Mouse (Mus musculus) MEL (cell line): Measurements from ENCODE around the gene Sardh. TPM values are rescaled to one million over a fixed set of nuclear protein-coding genes. Genes with fewer than 3 reads are reported as not detected.

Experiments used
- DNase-seq: peaks from one replicate; pipeline ENCODE4 v3.0.0; 2011; ENCODE audit warnings: low read depth, low spot score
- H3K27ac ChIP-seq: 2 replicates; pipeline ENCODE4 v1.5.1; 2012; ENCODE audit warnings: low read depth, mild to moderate bottlenecking, control low read depth, low read length, moderate library complexity; ENCODE audit not compliant: control insufficient read depth
- H3K27me3 ChIP-seq, 2 experiments: fragments of 150-350 bp in 1 of 2; sonication (generic) in 1 of 2; 2 replicates each; pipeline ENCODE4 v1.6.1; 2012; ENCODE audit warnings: low read length in 2 of 2, mild to moderate bottlenecking in 2 of 2, improper control_type of control experiment in 1 of 2, moderate library complexity in 1 of 2; ENCODE audit not compliant: insufficient read depth in 2 of 2, control insufficient read depth in 1 of 2
- H3K36me3 ChIP-seq, 2 experiments: 2 replicates each; pipeline ENCODE4 v1.6.1; 2012 to 2014; ENCODE audit warnings: low read length in 2 of 2, improper control_type of control experiment in 1 of 2, inconsistent platforms in 1 of 2, mild to moderate bottlenecking in 1 of 2; ENCODE audit not compliant: insufficient read depth in 2 of 2, control insufficient read depth in 1 of 2
- H3K4me1 ChIP-seq, 2 experiments: fragments of 150-350 bp in 1 of 2; sonication (generic) in 1 of 2; 2 replicates each; pipeline ENCODE4 v1.6.1; 2012; ENCODE audit warnings: low read length in 2 of 2, improper control_type of control experiment in 1 of 2, mild to moderate bottlenecking in 1 of 2; ENCODE audit not compliant: insufficient read depth in 2 of 2, control insufficient read depth in 1 of 2
- H3K4me3 ChIP-seq, 2 experiments: fragments of 150-350 bp in 1 of 2; sonication (generic) in 1 of 2; 2 replicates each; pipeline ENCODE4 v1.5.1; 2012; ENCODE audit warnings: low read depth in 2 of 2, low read length in 2 of 2, mild to moderate bottlenecking in 2 of 2, moderate library complexity in 2 of 2, control low read depth in 1 of 2, improper control_type of control experiment in 1 of 2; ENCODE audit not compliant: control insufficient read depth in 1 of 2, insufficient read depth in 1 of 2
- H3K79me2 ChIP-seq: 2 replicates; pipeline ENCODE4 v1.6.1; 2012; ENCODE audit warnings: mild to moderate bottlenecking, low read length, moderate library complexity; ENCODE audit not compliant: control insufficient read depth, poor library complexity, insufficient read depth
- H3K9ac ChIP-seq: 2 replicates; pipeline ENCODE4 v1.6.1; 2012; ENCODE audit warnings: low read depth, mild to moderate bottlenecking, control low read depth, low read length, moderate library complexity; ENCODE audit not compliant: control insufficient read depth, poor library complexity, severe bottlenecking
- H3K9me3 ChIP-seq: fragments of 150-350 bp; sonication (generic); replicated peaks from 2 replicates; pipeline ENCODE4 v1.6.1; 2012; ENCODE audit warnings: mild to moderate bottlenecking, low read length, improper control_type of control experiment, moderate library complexity; ENCODE audit not compliant: insufficient read depth
- BHLHE40 ChIP-seq: IDR thresholded peaks from 2 replicates; pipeline ENCODE4 v1.6.1; 2012; ENCODE audit warnings: low read depth, mild to moderate bottlenecking, inconsistent platforms, low read length, improper control_type of control experiment, borderline replicate concordance
- CHD1 ChIP-seq: IDR thresholded peaks from 2 replicates; pipeline ENCODE4 v1.6.1; 2012; ENCODE audit warnings: low read depth, mild to moderate bottlenecking, inconsistent platforms, low read length, improper control_type of control experiment
- CTCF ChIP-seq, 3 experiments: IDR thresholded peaks in 2 of 3; conservative IDR thresholded peaks in 1 of 3; 2 replicates each; pipeline ENCODE4 v1.5.1; 2011 to 2012; ENCODE audit warnings: low read length in 3 of 3, low read depth in 2 of 3, mild to moderate bottlenecking in 2 of 3, improper control_type of control experiment in 1 of 3, inconsistent platforms in 1 of 3, mixed read lengths in 1 of 3, moderate library complexity in 1 of 3; ENCODE audit not compliant: control insufficient read depth in 1 of 3, insufficient read depth in 1 of 3, poor library complexity in 1 of 3, severe bottlenecking in 1 of 3
- E2F4 ChIP-seq: IDR thresholded peaks from 2 replicates; pipeline ENCODE4 v1.6.1; 2011; ENCODE audit warnings: low read depth, low read length, improper control_type of control experiment, borderline replicate concordance
- ELF1 ChIP-seq: IDR thresholded peaks from 2 replicates; pipeline ENCODE4 v1.6.1; 2014; ENCODE audit warnings: low read depth, mild to moderate bottlenecking, inconsistent platforms, low read length, improper control_type of control experiment, moderate library complexity
- EP300 ChIP-seq, 2 experiments: IDR thresholded peaks; 2 replicates each; pipeline ENCODE4 v1.6.1; 2011; ENCODE audit warnings: improper control_type of control experiment in 2 of 2, low read length in 2 of 2, low read depth in 1 of 2, mild to moderate bottlenecking in 1 of 2
- ETS1 ChIP-seq: IDR thresholded peaks from 2 replicates; pipeline ENCODE4 v1.6.1; 2012; ENCODE audit warnings: low read depth, mild to moderate bottlenecking, inconsistent platforms, low read length, improper control_type of control experiment, moderate library complexity
- GABPA ChIP-seq: IDR thresholded peaks from 2 replicates; pipeline ENCODE4 v1.6.1; 2012; ENCODE audit warnings: low read depth, mild to moderate bottlenecking, inconsistent platforms, low read length, improper control_type of control experiment, moderate library complexity
- GATA1 ChIP-seq: IDR thresholded peaks from 2 replicates; pipeline ENCODE4 v1.6.1; 2011; ENCODE audit warnings: low read depth, low read length, improper control_type of control experiment
- HCFC1 ChIP-seq: IDR thresholded peaks from 2 replicates; pipeline ENCODE4 v1.6.1; 2012; ENCODE audit warnings: low read depth, mild to moderate bottlenecking, inconsistent platforms, low read length, improper control_type of control experiment, moderate library complexity
- JUND ChIP-seq: IDR thresholded peaks from 2 replicates; pipeline ENCODE4 v1.6.1; 2011; ENCODE audit warnings: low read depth, mild to moderate bottlenecking, improper control_type of control experiment, low read length
- MAFK ChIP-seq: IDR thresholded peaks from 2 replicates; pipeline ENCODE4 v1.6.1; 2011; ENCODE audit warnings: low read depth, mild to moderate bottlenecking, low read length, improper control_type of control experiment, borderline replicate concordance
- MAZ ChIP-seq: IDR thresholded peaks from 2 replicates; pipeline ENCODE4 v1.6.1; 2012; ENCODE audit warnings: low read depth, mild to moderate bottlenecking, inconsistent platforms, low read length, improper control_type of control experiment
- MEF2A ChIP-seq: IDR thresholded peaks from 2 replicates; pipeline ENCODE4 v1.6.1; 2014; ENCODE audit warnings: low read depth, mild to moderate bottlenecking, inconsistent platforms, low read length, improper control_type of control experiment; ENCODE audit not compliant: poor library complexity, insufficient replicate concordance, severe bottlenecking; ENCODE audit errors: extremely low read depth
- MXI1 ChIP-seq: IDR thresholded peaks from 2 replicates; pipeline ENCODE4 v1.6.1; 2011; ENCODE audit warnings: mild to moderate bottlenecking, low read depth, low read length, improper control_type of control experiment
- MYC ChIP-seq: IDR thresholded peaks from 2 replicates; pipeline ENCODE4 v1.6.1; 2011; ENCODE audit warnings: low read depth, mild to moderate bottlenecking, low read length, improper control_type of control experiment, moderate library complexity
- POLR2AphosphoS2 ChIP-seq: IDR thresholded peaks from 2 replicates; pipeline ENCODE4 v1.6.1; 2011; ENCODE audit warnings: low read length, improper control_type of control experiment
- RAD21 ChIP-seq: IDR thresholded peaks from 2 replicates; pipeline ENCODE4 v1.6.1; 2011; ENCODE audit warnings: mild to moderate bottlenecking, low read depth, low read length, improper control_type of control experiment
- SIN3A ChIP-seq: IDR thresholded peaks from 2 replicates; pipeline ENCODE4 v1.6.1; 2012; ENCODE audit warnings: low read length, improper control_type of control experiment, inconsistent platforms
- SMC3 ChIP-seq: IDR thresholded peaks from 2 replicates; pipeline ENCODE4 v1.6.1; 2011; ENCODE audit warnings: low read depth, low read length, improper control_type of control experiment
- TAL1 ChIP-seq: IDR thresholded peaks from 2 replicates; pipeline ENCODE4 v1.6.1; 2012; ENCODE audit warnings: mild to moderate bottlenecking, inconsistent platforms, low read length, moderate library complexity, mixed read lengths
- TBP ChIP-seq: IDR thresholded peaks from 2 replicates; pipeline ENCODE4 v1.8.0; 2011; ENCODE audit warnings: low read depth, low read length, improper control_type of control experiment
- UBTF ChIP-seq: IDR thresholded peaks from 2 replicates; pipeline ENCODE4 v1.6.1; 2012; ENCODE audit warnings: low read depth, mild to moderate bottlenecking, inconsistent platforms, low read length, improper control_type of control experiment, moderate library complexity, borderline replicate concordance; ENCODE audit not compliant: insufficient read depth
- USF2 ChIP-seq, 2 experiments: IDR thresholded peaks; 2 replicates each; pipeline ENCODE4 v1.6.1; 2011 to 2012; ENCODE audit warnings: improper control_type of control experiment in 2 of 2, low read length in 2 of 2, borderline replicate concordance in 1 of 2, inconsistent platforms in 1 of 2, low read depth in 1 of 2, mild to moderate bottlenecking in 1 of 2; ENCODE audit not compliant: insufficient read depth in 1 of 2
- ZC3H11A ChIP-seq: IDR thresholded peaks from 2 replicates; pipeline ENCODE4 v1.6.1; 2012; ENCODE audit warnings: low read depth, mild to moderate bottlenecking, inconsistent platforms, low read length, improper control_type of control experiment
- ZKSCAN1 ChIP-seq: IDR thresholded peaks from 2 replicates; pipeline ENCODE4 v1.6.1; 2012; ENCODE audit warnings: low read depth, mild to moderate bottlenecking, inconsistent platforms, low read length, improper control_type of control experiment, moderate library complexity
- ZMIZ1 ChIP-seq: IDR thresholded peaks from 2 replicates; pipeline ENCODE4 v1.6.1; 2012; ENCODE audit warnings: low read depth, mild to moderate bottlenecking, inconsistent platforms, low read length, improper control_type of control experiment, moderate library complexity
- ZNF384 ChIP-seq: IDR thresholded peaks from 2 replicates; pipeline ENCODE4 v1.6.1; 2012; ENCODE audit warnings: low read depth, mild to moderate bottlenecking, inconsistent platforms, low read length, improper control_type of control experiment
- polyA plus RNA-seq, 2 experiments: library from polyadenylated mRNA; stranded (reverse) in 1 of 2; unstranded in 1 of 2; fragments of >175 nt in 1 of 2; fragments of >200 nt in 1 of 2; gene quantifications; 2 replicates each; pipeline versions ENCODE4 v1.2.1 to v1.2.4; 2012; ENCODE audit warnings: low replicate concordance in 2 of 2, low read depth in 1 of 2; ENCODE audit not compliant: insufficient read length in 2 of 2, insufficient read depth in 1 of 2, missing spikeins in 1 of 2
- total RNA-seq: library from RNA; depleted of rRNA; stranded (reverse); fragments of 300-350 nt; gene quantifications from 2 replicates; pipeline ENCODE4 v1.2.3, GENCODE M21; 2012

Sardh gene
- total and polyA plus RNA-seq, 3 experiments: 0.19 to 0.23 TPM; not detected in 1

DNA sequence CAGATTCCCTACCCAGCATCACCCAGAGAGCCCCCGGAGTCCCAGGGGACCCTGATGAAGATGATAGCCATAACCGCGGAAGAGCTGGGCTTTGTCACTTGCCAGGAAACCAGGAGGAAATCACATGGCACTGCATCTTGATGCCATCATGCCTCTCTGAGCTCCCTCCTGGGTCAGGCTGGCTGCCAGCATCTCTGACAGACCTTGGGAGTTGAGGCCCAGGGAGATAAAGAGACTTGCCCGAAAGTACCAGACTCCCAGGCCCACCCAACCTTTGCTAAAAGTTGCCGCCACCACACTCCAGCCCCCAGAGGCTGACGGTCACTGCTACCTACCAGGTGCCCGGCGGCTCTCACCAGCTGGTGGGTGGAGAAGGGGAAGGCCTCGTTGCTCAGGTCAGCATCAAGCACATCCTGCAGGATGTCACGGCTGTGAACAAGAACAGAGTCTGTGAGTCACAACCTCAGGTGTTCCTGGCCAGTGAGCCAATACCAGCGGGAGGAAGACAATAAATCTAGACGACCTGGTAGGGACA, 37.4 kb downstream of the Sardh start:
- Histone ChIP-seq H3K4me3 (no peak overlapping the region), H3K4me1 (no peaks in the 10 kb centered on the region), H3K27me3 (no peaks in the 10 kb centered on the region), H3K27ac (no peak overlapping the region), H3K79me2 (no peaks in the 10 kb centered on the region), H3K9me3 (no peaks in the 10 kb centered on the region), H3K9ac (no peak overlapping the region), H3K36me3 (no peaks in the 10 kb centered on the region)
- TF ChIP-seq RAD21: no peak
- no peak for TF ChIP-seq ETS1
- DNase-seq: no peak

DNA sequence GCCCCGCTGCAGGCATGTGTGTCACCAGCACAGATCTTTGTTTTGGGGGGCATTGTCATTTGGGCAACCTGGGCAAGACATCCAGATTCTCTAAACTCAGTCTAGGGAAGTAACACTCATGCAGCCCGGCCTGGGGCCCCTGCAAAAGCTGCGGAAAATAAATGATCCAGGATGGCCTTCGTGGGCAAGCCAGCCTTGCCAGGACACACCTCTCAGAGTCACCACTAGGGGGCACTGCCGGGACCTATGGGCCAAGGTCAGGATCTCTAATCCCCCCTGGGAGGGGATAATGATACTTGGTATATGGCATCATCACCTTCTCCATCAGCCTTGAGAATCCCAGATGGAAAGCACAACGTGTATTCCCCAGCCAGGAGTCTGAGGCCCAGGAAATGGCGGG, 37.9 kb downstream of the Sardh start:
- H3K9ac ChIP-seq: no peak overlapping the region
- H3K4me3 ChIP-seq: no peak overlapping the region
- no peaks in the 10 kb centered on the region for H3K36me3 ChIP-seq
- H3K9me3 ChIP-seq: no peaks in the 10 kb centered on the region
- no peaks in the 10 kb centered on the region for H3K27me3 ChIP-seq
- TF ChIP-seq TAL1 (no peak), USF2 (IDR thresholded peaks at IDR 0.05; ENCODE audit: borderline replicate concordance in 1 of 2, insufficient read depth in 1 of 2, low read depth in 1 of 2, low read length in 2 of 2) (no peak), GATA1 (no peak), ELF1 (no peak), TBP (no peak), RAD21 (peak; percentile 45), UBTF (no peak), CTCF (IDR thresholded peaks at IDR 0.05 in 2 of 3, conservative IDR thresholded peaks at IDR 0.05 in 1 of 3; ENCODE audit: control insufficient read depth in 1 of 3, insufficient read depth in 1 of 3, low read depth in 2 of 3, low read length in 3 of 3, poor library complexity in 1 of 3, severe bottlenecking in 1 of 3) (peak; percentile 73 to 93 (median 76)), JUND (no peak), MEF2A (no peak), ZNF384 (no peak), BHLHE40 (no peak), SIN3A (no peak), EP300 (IDR thresholded peaks at IDR 0.05; ENCODE audit: low read depth in 1 of 2, low read length in 2 of 2) (no peak), POLR2AphosphoS2 (no peak), ZC3H11A (peak; percentile 40), SMC3 (peak; percentile 80), GABPA (no peak), MAZ (no peak), ZMIZ1 (no peak), MAFK (no peak), HCFC1 (no peak), ZKSCAN1 (no peak), MYC (no peak), E2F4 (no peak), MXI1 (no peak), CHD1 (no peak)
- no peak overlapping the region for H3K27ac ChIP-seq
- DNase-seq: peak; percentile 48
- H3K79me2 ChIP-seq: no peaks in the 10 kb centered on the region
- H3K4me1 ChIP-seq: no peaks in the 10 kb centered on the region
